Mouse (Mus musculus) cortical plate, adult 2 months (tissue): ENCODE measurements at regions not wholly inside any gene's neighbourhood (a gene's known extent, or its start where the extent isn't known, plus 50 kb on each side); places are given as distances from the start of the nearest gene placed in this dataset.

ENCODE experiments used
- CTCF ChIP-seq: fragments of 200-500 bp; IDR thresholded peaks from 2 replicates; pipeline ENCODE4 v1.5.1; 2011; ENCODE audit warnings: mild to moderate bottlenecking, control low read depth, low read length; ENCODE audit not compliant: insufficient read depth; ENCODE audit errors: extremely low read depth
- POLR2A ChIP-seq: fragments of 200-500 bp; IDR thresholded peaks from 2 replicates; pipeline ENCODE4 v1.6.1; 2011; ENCODE audit warnings: mild to moderate bottlenecking, low read length, control low read depth; ENCODE audit not compliant: insufficient read depth; ENCODE audit errors: extremely low read depth

GRCm38 (mm10) chr7:136047364-136047945 lies 331.3 kb upstream of the Mki67 start:
- TF ChIP-seq POLR2A (no peak), CTCF (no peak)
